Mouse (Mus musculus) spleen, adult 18-20 months (tissue): Measurements from ENCODE around the gene Rbbp5.

Experiments used
- DNase-seq, 2 experiments: peaks; one replicate each; pipeline ENCODE4 v3.0.0; 2022; ENCODE audit warnings: mixed read lengths in 2 of 2

Rbbp5 gene

DNA sequence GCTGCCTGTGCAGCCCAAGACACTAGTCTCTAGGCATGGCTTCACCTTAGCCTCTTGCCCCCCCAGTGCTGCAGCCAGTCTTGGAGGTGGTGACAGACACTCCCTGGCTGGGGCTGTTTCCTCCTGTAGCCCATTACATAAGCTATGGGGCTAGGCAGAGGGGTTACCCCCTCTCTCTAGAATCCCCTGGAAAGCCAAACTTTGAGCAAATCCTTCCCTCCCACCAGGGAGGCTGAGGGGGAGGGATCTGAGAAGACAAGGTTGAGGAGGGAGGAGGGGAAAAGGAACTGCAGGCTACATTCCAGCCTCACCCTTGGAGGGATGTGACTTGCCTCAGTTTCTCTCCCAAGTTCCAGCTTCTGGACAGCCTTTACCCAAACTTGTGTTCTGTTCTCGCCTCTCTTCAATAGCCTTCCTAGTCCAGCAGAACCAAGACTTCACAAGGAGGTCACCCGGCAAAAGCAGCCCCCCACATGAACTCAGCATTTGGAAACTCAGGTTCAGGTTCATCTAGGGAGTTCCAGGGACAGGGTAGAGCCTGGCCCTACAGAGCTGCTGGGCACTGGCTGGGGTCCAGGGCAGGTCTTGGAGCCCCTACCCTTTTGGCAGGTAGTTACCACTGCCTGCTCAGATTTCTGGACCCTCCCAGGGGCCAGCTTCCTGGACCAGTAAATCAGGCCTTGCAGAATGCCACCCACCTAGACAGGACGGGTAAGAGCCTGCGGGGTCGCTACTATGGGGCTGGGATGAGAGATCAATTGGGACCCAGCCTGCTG lies 64.8 kb downstream of the Rbbp5 start:
- no peak for DNase-seq

DNA sequence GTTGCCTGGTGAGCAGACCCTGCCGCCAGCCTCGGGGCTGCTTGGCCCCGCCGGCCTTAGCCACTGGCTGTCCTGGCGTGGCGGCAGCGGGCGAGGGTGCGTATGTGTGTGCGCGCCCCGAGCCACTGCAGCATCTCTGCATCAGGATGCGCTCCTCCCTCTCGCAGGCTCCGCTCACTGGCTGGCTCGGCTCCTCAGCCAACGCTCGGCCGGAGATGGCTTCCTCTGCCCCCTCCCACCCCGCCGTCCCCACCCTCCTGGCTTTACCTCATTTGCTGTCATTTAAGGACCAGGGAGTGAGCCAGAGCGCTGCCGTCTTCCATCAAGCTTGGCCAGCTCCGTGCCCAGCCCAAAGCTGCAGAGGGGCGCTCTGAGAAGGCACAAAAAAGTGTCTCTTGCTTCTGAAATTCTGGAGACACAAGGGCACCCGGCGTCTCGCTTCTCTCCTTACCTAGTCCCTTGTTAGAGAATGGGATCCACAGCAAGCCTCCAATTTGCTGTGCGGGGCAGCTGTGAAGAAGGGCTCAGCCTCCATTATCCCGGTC lies 65.7 kb downstream of the Rbbp5 start, which contains the start of gene Cntn2:
Cntn2 (minus strand) TSS at position 495 of the 545 bp plus-strand sequence.
- DNase-seq = no peak

DNA sequence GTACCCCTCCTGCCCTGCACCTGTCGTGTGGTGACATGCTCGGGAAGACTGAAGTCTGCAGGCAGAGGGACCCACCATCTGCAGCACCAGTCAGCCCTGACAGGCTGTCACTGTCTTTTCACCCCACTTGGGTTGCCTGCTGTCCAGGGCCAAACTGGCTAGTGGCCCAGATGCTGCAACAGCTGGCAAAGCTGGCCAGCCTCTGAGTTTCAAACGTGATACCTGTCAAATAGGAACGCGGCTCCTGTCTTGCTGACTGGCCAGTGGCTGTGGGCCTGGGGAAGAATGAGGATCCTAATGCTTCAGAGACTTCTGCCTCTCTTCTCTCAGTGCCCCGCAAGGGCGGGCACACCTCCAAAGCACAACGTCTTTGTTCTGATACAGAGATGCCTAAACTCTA lies 66.6 kb downstream of the Rbbp5 start:
- no peak for DNase-seq
